Mouse (Mus musculus): ENCODE measurements at regions not wholly inside any gene's neighbourhood (a gene's known extent, or its start where the extent isn't known, plus 50 kb on each side); places are given as distances from the start of the nearest gene placed in this dataset.

DNA sequence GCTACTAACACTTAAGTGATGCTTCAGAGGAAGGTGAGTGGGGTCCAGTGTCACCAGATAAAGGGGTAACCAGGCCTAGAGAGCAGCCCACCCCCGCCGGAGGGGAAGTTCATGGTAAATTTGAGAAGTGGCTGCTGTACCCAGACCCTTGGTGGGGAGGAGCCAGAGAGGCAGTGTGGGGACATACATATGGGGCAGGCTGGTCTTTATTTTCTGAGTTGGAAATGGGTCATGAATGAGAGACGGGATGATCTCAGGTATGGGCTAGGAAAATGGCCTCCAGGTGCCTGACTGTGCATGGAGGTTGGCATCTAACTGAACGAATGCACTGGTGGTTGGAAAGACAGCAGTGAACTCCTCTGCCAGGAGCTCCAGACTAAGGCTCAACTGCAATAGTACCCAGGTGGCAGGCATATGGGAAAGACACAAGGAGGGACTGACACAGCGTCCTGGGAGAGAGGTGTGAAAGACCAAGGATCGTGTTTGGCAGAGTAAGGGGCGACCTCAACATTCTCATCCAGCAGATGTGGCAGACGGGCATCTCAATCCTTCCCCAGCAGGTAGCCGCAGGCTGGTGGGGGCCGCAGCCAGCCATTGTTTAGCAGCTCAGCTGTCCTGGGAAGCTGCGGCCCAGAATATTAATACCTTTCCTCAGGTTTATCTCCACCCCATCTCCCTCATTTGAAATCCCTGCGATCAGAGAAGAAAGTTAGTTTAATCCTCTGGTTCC lies 387.7 kb downstream of the Rps24 start:
- no peak for ATAC-seq (ENCODE audit: insufficient number of reproducible peaks, low FRiP score, low TSS enrichment)

DNA sequence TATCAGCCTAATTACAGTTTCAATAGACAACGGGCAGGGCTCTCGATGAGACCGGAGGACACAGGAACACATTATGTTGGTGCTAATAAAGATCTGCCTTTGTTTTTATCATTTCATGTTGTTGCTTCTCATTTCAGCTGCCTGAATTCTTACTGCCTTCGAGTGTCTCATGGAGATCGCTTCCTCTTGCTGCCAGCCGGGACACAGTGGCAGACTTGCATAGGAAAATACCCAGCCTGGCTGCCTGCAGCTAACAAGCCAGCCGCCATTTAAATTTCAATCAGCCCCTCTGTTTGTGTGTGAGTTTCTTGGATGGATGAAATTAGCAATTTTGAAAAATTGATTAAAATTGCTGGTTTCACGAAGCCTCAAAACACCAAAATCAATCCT lies 388.2 kb downstream of the Rps24 start:
- no peak for ATAC-seq (ENCODE audit: insufficient number of reproducible peaks, low FRiP score, low TSS enrichment)

DNA sequence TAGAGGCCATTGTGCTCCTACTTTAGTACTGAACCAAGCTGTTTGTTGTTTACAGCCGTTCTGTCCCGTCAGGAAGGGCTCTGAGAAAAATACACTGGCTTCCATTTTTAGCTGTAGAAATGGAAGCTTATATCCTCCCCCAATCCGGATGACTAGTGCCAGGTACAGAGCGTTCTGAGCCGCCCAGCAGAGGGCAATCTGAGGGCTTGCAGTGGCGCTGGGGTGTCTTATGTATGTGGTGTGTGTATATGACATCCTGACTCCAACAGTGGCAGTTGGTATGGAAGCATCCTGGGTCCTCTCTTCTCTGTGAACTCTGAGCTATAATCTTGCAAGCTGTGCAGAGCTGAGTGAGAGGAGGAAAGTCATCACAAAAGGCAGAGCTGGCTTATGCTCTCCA lies 389.0 kb downstream of the Rps24 start:
- ATAC-seq (ENCODE audit: insufficient number of reproducible peaks, low FRiP score, low TSS enrichment), result no peak

DNA sequence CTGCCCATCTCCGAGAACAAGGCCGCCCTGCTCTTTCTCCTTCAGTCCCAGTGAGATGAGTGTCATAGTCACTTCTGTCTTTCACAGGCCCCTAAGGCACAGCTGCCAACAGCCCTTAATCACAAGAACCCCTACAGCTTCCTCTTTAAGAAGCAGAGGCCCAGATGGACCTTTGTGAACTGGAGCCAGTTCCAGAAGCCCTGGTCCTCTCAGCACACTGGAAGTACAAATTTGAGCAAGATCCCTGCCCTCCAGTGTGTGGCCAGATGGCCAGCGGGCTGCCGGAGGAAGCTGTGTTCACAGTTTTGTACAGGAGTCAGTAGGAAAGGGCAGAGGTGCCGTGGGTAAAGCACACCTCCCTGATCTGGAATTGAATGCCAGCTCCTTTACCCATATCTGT lies 389.6 kb downstream of the Rps24 start:
- ATAC-seq (ENCODE audit: insufficient number of reproducible peaks, low FRiP score, low TSS enrichment), result no peak

DNA sequence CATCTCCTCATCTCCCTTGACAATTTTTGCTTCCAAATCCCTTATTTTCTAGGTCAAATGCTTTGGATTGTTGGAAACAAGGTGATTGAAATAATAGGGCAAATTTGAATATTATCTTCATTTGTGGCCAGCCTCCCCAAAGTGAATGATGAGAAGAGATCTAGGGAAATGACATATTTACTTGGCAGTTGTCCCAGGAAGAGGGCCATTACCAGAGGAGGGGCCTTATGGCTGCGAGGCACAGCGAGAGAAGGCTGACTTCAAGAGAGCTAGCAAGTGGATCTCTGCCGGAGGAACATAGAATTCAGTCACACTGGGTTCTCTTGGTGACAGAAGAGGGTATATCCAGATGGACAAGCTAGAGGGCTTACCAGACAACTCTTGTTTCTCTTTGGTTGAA lies 390.9 kb downstream of the Rps24 start:
- ATAC-seq (ENCODE audit: insufficient number of reproducible peaks, low FRiP score, low TSS enrichment), result no peak

DNA sequence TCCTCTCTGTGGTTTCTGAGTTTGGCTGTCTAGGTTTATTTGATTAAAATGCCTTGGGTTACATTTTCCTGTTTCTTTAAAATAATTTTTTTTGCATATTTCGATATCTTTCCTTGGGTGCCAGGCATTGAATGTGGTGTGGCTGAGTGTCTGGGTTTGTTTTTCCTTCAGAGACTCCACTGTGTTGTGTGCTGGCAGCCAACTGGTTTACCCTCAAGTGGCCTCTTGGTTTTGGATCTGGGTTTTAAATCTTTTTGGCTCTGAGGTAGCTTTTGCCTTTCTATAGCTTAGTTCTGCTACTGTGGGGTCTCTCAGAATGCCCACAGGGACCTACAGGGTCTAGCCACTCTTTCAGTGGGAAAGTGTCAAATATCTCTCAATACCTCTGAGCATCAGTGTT lies 399.2 kb downstream of the Rps24 start:
- ATAC-seq (ENCODE audit: insufficient number of reproducible peaks, low FRiP score, low TSS enrichment), result no peak

DNA sequence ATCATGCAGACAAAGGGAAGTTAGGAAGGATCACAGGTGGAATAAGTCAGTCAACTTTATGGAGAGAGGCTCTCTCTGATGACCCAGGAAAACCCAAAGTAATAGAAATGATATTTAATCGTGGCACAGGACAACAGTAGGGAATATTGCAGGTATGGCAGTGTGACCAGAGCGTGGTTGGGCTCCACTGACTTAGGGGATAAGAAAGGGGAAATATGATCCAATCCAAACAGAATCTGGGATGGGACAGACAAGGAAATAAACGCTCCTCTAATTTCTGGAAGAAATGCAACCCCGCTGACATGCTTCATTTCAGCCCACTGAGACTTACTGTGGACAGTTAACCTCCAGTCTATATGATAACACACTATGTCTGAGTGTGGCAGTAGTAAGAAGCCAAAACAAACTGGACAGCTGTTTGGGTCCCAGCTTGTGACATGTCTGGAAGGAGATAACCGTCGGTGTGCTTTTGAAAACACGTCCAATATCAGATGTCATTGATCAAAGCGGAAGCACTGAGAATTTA lies 400.0 kb downstream of the Rps24 start:
- no peak for ATAC-seq (ENCODE audit: insufficient number of reproducible peaks, low FRiP score, low TSS enrichment)

DNA sequence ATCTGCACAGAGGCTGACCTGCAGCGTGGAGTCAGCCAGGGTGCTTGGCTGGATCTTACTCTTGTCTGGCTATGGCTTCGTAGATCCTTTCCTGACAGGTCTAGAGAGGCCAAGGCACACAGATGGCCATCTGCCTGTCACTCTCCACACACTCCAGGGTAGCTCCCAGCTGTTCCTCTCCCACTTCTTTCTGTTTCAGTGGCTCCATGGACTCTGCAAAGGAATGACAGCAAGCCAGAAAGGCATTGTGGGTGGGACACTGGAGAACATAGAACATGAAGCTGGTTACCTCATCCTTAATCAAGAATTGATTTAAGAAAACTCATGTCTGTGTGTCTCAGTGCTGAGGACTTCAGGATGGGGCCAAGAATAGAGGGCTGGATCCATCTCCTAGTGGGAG lies 403.9 kb downstream of the Rps24 start:
- ATAC-seq (ENCODE audit: insufficient number of reproducible peaks, low FRiP score, low TSS enrichment), result no peak

DNA sequence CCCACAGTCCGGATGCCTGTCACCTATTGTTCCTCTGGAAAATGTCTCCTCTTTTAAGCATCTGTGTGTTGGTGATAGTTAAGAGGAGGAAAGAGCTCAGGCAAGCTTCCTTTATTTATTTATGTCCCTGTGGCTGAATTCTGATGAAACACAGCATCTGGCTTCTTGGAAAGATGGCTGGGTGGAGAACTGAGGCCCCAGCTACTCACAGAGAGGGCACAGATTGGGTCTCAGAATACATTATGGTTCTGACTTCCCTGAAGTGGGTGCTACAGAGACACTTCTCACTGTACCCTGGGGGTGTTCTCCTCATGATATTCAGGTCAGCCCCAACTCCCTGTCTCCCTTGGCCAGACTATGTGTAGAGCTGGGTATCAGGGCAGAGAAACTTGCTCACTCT lies 408.3 kb downstream of the Rps24 start:
- no peak for ATAC-seq (ENCODE audit: insufficient number of reproducible peaks, low FRiP score, low TSS enrichment)

DNA sequence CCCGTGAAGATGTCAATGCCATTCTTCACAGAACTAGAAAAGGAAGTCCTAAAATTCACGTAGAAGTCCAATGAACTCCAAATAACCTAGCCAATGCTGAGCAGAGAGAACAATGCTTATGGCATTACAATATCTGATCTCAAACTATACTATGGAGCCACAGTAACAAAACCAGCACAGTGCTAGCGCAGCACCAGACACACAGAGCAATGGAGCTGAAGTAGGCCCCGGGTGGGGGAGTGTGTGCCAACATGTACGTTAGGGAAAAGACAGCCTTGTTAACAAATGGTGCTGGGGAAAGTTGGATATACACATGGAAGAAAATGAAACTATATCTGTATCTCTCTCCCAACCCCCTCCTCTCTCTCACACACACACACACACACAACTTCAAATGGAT lies 409.8 kb downstream of the Rps24 start:
- ATAC-seq (ENCODE audit: insufficient number of reproducible peaks, low FRiP score, low TSS enrichment), result no peak

DNA sequence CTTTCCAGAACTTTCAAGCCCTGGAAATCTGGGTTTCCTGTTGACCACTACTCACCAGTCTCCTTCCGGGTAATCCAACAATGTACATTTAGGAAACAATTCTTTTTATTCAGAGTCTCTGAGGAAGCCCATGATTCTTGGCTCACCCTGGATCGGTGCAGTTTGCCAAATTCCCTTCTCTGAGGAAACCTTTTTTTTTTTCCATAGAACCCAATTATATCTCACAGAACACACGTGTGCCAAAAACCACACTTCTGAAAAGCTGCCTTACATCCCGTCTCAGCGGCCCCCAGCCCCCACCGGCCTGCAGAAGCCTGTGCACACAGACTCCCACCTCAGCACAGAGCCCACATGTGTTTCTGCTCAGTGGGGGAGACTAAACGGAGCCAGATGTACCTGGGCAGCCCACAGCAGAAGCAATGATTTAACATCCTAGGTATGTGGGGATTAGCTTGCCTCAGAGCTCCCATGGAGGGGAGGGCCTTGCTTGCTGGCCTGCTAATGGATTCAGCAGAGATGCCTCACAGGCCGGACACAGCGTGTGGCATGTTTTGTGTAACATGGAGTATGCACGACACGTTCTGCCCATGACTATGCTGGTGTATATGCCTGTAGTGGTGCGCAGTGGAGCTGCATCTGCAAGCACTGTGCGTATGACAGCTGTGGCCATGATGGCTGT lies 413.7 kb downstream of the Rps24 start:
- ATAC-seq (ENCODE audit: insufficient number of reproducible peaks, low FRiP score, low TSS enrichment), result no peak

DNA sequence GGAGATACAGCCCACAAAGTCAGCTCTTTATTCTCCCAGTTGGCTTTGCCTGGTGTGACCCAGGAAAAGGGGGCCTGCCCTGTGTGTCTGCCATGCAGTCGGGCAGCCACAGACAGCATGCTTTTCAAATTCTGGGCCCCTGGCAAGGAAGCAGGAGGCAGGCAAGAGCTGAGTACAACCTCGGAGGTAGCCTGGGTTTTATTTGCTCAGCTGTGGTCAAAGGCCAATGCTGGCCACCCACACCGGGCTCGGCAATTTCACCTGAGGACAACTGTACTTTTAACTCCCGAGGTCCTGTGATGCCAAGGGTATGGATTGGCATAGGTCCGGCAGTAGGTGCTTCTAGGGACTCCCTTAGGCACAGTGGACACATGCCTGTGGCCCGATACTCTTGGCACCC lies 414.8 kb downstream of the Rps24 start:
- ATAC-seq (ENCODE audit: insufficient number of reproducible peaks, low FRiP score, low TSS enrichment), result no peak

DNA sequence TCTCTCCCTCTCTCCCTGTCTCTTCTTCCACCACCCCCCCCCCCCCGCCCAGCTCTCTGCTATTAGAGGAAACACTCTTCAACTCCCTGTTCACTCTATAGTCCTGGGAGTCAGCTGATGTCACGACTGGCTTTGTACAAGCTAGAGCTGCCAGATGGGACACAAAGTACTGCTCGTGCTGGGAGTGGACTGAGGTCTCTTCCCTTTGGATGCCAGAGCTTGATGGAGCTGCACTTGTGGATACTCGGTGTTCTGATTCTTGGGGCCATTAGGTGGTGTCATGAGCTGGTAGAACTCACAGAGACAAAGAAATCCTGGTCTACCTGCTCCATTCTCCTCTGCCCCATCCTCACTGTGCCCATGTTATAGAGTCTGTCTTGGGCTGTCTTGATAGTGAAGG lies 415.9 kb downstream of the Rps24 start:
- peak; percentile 82 for ATAC-seq (ENCODE audit: insufficient number of reproducible peaks, low FRiP score, low TSS enrichment)

DNA sequence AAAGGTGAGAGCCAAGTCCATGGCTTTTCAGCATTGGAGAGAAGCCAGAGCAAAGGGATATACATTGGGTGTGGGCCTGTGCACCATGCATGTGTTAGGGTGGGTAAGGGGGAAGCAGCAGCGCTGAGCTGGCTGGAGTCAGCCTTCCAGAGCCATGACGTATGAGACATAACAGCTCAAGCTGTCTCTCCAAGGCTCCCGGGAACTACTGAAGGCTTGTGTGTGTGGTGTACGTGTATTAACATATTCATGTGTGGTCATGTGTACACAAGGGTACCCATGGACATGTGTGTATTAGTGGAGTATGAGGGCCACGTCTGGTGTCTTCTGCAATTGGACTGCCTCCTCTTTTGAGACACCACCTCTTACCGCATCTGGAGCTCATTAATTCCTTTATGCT lies 417.8 kb downstream of the Rps24 start:
- ATAC-seq (ENCODE audit: insufficient number of reproducible peaks, low FRiP score, low TSS enrichment), result no peak

DNA sequence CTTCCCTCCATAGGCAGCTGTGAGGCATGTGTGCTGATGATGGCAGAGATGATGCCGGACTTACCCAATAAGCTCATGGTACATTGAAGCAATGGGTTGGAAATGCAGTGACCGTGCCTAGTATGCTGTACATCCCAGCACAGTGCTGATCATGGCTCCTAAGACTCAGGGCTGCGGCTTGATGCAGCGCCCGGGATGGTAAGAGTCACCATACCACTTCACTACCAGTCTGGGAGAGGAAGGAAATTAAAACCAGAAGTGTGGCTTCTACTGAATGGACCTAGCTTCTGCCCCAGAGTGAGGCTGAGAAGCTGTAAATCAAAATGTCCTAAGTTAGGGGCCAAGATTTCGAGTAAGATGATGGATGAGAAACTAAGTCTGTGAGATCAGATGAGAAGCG lies 420.0 kb downstream of the Rps24 start:
- ATAC-seq (ENCODE audit: insufficient number of reproducible peaks, low FRiP score, low TSS enrichment), result no peak

DNA sequence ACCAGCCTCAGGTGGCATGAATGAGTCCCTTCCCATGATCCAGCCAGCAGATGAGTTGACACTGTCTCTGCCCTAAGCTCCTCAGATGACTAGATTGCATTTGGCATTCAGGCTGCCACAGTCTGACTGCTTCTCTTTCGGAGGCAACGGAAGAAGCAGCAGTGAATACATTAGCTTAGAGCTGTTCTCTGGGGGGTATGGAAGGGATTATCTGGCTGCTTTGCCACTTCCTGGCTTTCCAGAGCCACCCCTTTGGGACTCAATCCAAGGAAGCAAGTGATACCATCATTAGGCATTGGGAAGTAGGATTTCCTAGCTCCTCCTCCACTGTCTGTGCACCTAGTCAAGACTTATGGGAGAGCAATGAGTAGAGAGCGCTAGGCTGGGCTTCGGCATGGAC lies 421.5 kb downstream of the Rps24 start:
- ATAC-seq (ENCODE audit: insufficient number of reproducible peaks, low FRiP score, low TSS enrichment), result no peak

DNA sequence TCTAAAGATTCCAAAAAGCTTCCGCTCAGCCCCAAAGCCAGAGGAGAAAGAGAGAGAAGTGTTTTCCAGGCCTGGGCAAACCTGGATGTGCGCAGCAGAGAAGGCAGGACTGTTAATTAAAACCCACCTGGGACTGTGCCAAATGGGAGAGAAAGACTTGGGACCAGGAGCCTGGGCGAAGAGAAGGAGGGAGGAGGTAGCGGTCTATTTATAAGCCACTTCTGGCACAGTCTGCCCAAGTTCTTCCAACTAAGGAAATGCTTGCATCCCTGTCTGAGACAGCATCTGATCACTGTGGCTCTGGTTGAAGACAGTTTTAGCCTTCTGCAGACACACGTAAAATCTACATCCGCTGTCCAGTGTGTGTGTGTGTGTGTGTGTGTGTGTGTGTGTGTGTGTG lies 424.7 kb downstream of the Rps24 start:
- no peak for ATAC-seq (ENCODE audit: insufficient number of reproducible peaks, low FRiP score, low TSS enrichment)

DNA sequence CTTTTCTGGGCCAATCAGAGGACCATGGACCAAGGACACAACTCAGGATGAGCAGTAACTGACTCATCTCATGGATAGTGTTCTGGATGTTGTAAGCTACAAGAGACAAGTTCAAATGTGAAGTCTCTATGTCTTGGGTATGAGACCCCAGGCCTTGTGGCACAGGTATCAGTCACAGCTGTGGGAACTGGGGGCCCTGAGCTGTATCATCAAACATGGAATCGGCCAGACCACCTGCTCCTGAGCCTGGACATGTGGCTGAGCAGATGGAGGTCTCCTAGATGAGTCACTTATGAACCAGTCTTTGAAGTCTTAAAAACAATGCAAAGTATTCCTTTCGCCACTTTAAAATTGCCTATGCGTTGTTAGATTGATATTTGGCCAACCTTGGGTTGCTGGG lies 432.1 kb downstream of the Rps24 start:
- no peak for ATAC-seq (ENCODE audit: insufficient number of reproducible peaks, low FRiP score, low TSS enrichment)

DNA sequence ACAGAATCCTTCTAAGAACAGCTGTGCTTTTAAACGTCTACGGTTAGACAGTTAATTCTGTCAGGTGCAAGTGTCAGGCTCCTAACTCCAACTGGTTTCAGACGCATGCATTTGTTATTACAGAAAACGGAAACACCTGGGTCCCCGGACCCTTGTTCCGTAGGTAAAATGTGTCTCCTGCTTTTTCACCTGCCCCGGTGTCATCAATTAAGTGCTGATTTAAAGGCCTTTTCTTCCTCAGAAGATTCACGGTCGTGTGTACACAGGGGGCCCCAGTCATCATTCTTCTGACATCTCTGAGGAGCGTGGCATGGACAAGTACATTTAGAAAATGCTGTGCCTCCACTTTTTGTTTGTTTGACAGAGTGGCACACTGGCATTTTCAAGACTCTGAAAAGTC lies 435.1 kb downstream of the Rps24 start:
- ATAC-seq (ENCODE audit: insufficient number of reproducible peaks, low FRiP score, low TSS enrichment), result no peak

DNA sequence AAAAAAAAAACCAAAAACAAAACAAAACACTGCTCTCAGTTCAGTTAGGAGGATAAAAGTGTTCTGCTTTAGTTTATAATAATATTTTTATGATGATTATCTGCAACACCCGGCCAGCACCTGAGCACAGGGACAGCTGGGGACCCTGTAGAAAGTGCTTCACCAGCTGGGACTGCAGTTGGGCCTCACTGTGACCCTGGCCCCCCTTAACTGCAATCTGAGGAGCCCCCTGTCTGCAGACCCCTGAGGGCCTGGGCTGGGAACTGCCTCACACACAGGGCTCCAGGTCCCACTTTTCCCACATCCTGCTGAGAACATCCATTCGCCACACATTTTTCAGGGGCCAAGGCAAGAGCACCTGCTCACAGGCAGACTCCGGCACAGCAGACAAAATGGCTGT lies 437.6 kb downstream of the Rps24 start:
- no peak for ATAC-seq (ENCODE audit: insufficient number of reproducible peaks, low FRiP score, low TSS enrichment)

DNA sequence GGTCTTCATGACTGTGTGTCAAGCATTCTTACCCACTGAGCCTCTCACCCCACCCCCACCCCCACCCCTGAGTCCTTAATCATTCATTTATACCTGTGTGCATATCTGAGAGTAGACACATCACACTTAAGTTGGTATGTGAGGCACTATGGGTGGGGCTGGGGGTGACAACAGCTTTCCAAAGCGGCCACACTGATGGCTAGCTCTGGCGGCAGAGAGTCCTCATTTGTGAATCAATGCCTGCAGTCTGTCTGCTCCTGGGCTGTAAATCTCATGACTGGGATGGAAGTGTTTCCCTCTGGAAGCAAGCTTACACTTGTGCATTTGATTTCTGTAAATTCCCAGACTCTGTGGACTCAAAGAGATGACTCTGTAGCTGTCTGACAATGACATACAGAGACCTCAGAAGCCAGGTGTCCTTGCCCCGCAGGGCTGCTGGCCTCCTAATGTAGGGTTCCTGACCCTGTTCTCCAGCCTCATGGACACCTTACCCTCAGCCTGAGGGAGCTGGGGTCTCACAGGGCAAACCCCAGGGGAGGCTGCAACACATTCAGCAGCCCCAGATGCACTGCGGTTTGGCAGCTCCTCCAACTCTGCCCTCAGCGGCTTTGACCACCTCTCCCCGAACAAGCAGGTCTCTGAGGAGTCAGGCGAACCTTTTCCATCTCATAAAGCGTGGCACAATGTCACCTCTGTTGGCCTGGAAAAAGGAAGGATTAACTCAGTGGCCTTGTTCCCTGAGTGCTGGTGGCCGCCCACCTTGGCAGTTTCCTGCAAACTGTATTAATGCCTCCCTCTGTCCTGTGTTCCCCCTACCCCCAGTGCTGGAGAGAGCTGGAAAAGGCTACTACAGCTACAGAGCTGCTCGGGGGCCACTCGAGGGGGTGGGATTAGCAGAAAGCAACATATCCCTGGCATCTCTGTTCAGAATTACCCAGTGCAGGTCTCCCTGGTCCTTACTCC lies 439.4 kb downstream of the Rps24 start:
- ATAC-seq (ENCODE audit: insufficient number of reproducible peaks, low FRiP score, low TSS enrichment), result no peak

All from cerebellum, adult (tissue).